ENCODE assay signal across 8 mouse cellular contexts in genomic region chr12:81781105-81781909, GRCm38 (mm10). TPM values are rescaled to one million over a fixed set of nuclear protein-coding genes. Genes with fewer than 3 reads are reported as not detected.
DNase-seq lines count a peak whose midpoint lies in the region; ATAC-seq and TF ChIP-seq lines count a peak whose summit lies in the region.

Map3k9 (minus strand) TSS chr12:81781175.

- H3K36me3 ChIP-seq in G1E (replicated peaks), result no peaks in the 10 kb centered on the region
- no peaks in the 10 kb centered on the region for H3K36me3 ChIP-seq in hindbrain, embryonic 11.5 days (ENCODE audit: control insufficient read depth, insufficient read depth, low read length)
- no peaks in the 10 kb centered on the region for H3K36me3 ChIP-seq in lung, embryonic 16.5 days (ENCODE audit: control insufficient read depth, insufficient read depth, low read length)
- no peaks in the 10 kb centered on the region for H3K36me3 ChIP-seq in thymus, adult 2 months (ENCODE audit: control insufficient read depth, insufficient read depth, low read length)

- H3K4me3 ChIP-seq in G1E (ENCODE audit: low read depth, low read length), result peak within 1 kb of the TSS; percentile 40; the same call in 1 of the 2 replicates
- H3K4me3 ChIP-seq in hindbrain, embryonic 11.5 days (ENCODE audit: low read depth, low read length), result peak within 1 kb of the TSS; percentile 64
- H3K4me3 ChIP-seq in lung, embryonic 16.5 days (ENCODE audit: low read length), result peak within 1 kb of the TSS; percentile 71
- peak within 1 kb of the TSS; percentile 71 for H3K4me3 ChIP-seq in thymus, adult 2 months (ENCODE audit: control insufficient read depth, insufficient read depth, low read length)

- TF ChIP-seq POLR2A in thymus, adult 2 months (IDR thresholded peaks at IDR 0.05; ENCODE audit: control insufficient read depth, extremely low read depth, insufficient read depth, low read length, poor library complexity), result peak; percentile 36; the same call in 1 of the 2 replicates

- no peak for TF ChIP-seq CTCF in G1E (IDR thresholded peaks at IDR 0.05; ENCODE audit: low read depth, low read length)
- TF ChIP-seq CTCF in thymus, adult 2 months (IDR thresholded peaks at IDR 0.05; ENCODE audit: borderline replicate concordance, control insufficient read depth, extremely low read depth, insufficient read depth, low read length, poor library complexity), result 0 out of 2 replicates have a peak, but pooled peaks have one; percentile 51

- peak within 1 kb of the TSS; percentile 78 for H3K9ac ChIP-seq in hindbrain, embryonic 11.5 days (ENCODE audit: low read depth, low read length)
- H3K9ac ChIP-seq in lung, embryonic 16.5 days (ENCODE audit: low read length), result peak within 1 kb of the TSS; percentile 77

- DNase-seq in G1E (ENCODE audit: low spot score), result no peak
- DNase-seq in cerebellum, adult 9-11 months, result peak; percentile 97
- DNase-seq in frontal cortex, adult 2 months (ENCODE audit: extremely low spot score in 1 of 2, low spot score in 1 of 2), result peak; percentile 87 to 95
- peak; percentile 96 for DNase-seq in hindbrain, embryonic 11.5 days (ENCODE audit: low spot score)
- DNase-seq in layer of hippocampus, adult 9-11 months, result peak; percentile 94
- peak; percentile 88 for DNase-seq in ovary, adult 18-20 months (ENCODE audit: low spot score)
- DNase-seq in thymus, adult 2 months, result peak; percentile 94

- peaks cover 15% of the 10 kb centered on the region for H3K9me3 ChIP-seq in G1E (replicated peaks)
- no peaks in the 10 kb centered on the region for H3K9me3 ChIP-seq in hindbrain, embryonic 11.5 days (ENCODE audit: control insufficient read depth, low read length)
- no peaks in the 10 kb centered on the region for H3K9me3 ChIP-seq in lung, embryonic 16.5 days (ENCODE audit: control insufficient read depth, low read length)

- no peak for ATAC-seq in G1E (ENCODE audit: extremely low read depth, insufficient number of reproducible peaks, low FRiP score, poor library complexity, severe bottlenecking)
- ATAC-seq in hindbrain, embryonic 11.5 days (ENCODE audit: low FRiP score), result peak; percentile 99
- ATAC-seq in lung, embryonic 16.5 days (ENCODE audit: low read depth), result peak; percentile 96

- 1% methylated on average over 29 of the region's 56 CpGs for WGBS in hindbrain, embryonic 11.5 days
- WGBS in lung, embryonic 16.5 days, result under 1% methylated on average over 39 of the region's 56 CpGs
- WGBS in thymus, adult 2 months, result 2% methylated on average over 45 of the region's 56 CpGs

- H3K27me3 ChIP-seq in G1E (ENCODE audit: insufficient read depth, low read length), result peaks cover 6% of the 10 kb centered on the region
- H3K27me3 ChIP-seq in hindbrain, embryonic 11.5 days (ENCODE audit: control insufficient read depth, insufficient read depth, low read length), result peaks cover 10% of the 10 kb centered on the region; the same call in 1 of the 2 replicates
- H3K27me3 ChIP-seq in lung, embryonic 16.5 days (ENCODE audit: control insufficient read depth, insufficient read depth, low read depth, low read length), result peaks cover 18% of the 10 kb centered on the region
- peaks cover 13% of the 10 kb centered on the region for H3K27me3 ChIP-seq in thymus, adult 2 months (ENCODE audit: control insufficient read depth, insufficient read depth, low read length)

- H3K27ac ChIP-seq in hindbrain, embryonic 11.5 days (ENCODE audit: low read depth, low read length), result peak within 1 kb of the TSS; percentile 4; the same call in 1 of the 2 replicates
- H3K27ac ChIP-seq in lung, embryonic 16.5 days (ENCODE audit: low read length), result peak within 1 kb of the TSS; percentile 92
- no peak within 1 kb of the TSS for H3K27ac ChIP-seq in thymus, adult 2 months (ENCODE audit: control insufficient read depth, insufficient read depth, low read length)

- no peaks in the 10 kb centered on the region for H3K4me1 ChIP-seq in G1E (ENCODE audit: insufficient read depth, low read depth, low read length)
- peaks cover 3% of the 10 kb centered on the region; the same call in 1 of the 2 replicates for H3K4me1 ChIP-seq in hindbrain, embryonic 11.5 days (replicated peaks; ENCODE audit: control insufficient read depth, insufficient read depth, low read length)
- peaks cover 13% of the 10 kb centered on the region for H3K4me1 ChIP-seq in lung, embryonic 16.5 days (replicated peaks; ENCODE audit: control insufficient read depth, insufficient read depth, low read length)
- H3K4me1 ChIP-seq in thymus, adult 2 months (replicated peaks; ENCODE audit: control insufficient read depth, insufficient read depth, low read length), result peaks cover 7% of the 10 kb centered on the region

- peak within 1 kb of the TSS; percentile 77 for H3K4me2 ChIP-seq in hindbrain, embryonic 11.5 days (replicated peaks; ENCODE audit: low read depth, low read length)
- H3K4me2 ChIP-seq in lung, embryonic 16.5 days (ENCODE audit: low read depth, low read length), result peak within 1 kb of the TSS; percentile 97

RNA-seq across cellular contexts. Expression of gene Map3k9, which starts in this region (rescaled TPM):
- total RNA-seq in G1E (2014; fragmentation: Nextera tagmentation) (0.53 TPM in 1 of 2 replicates, not detected in the other), G1E (2017) (0.11 and 0.12 TPM in 2 replicates)
- polyA plus RNA-seq in G1E (2012), result not detected in 2 replicates
- 10.7 and 14.2 TPM in 2 replicates for polyA plus RNA-seq in frontal cortex, adult 2 months (2012; rRNA removed)
- polyA plus RNA-seq in hindbrain, embryonic 11.5 days (2014; fragmentation: Nextera tagmentation; extraction: Ambion mirVana), result 2.5 and 3.4 TPM in 2 replicates
- polyA plus RNA-seq in lung, embryonic 16.5 days (2015; fragmentation: Nextera tagmentation; extraction: Ambion mirVana), result 1.2 and 1.7 TPM in 2 replicates
- 0.97 and 1.1 TPM in 2 replicates for polyA plus RNA-seq in thymus, adult 2 months (2012; rRNA removed)
